Mouse (Mus musculus): ENCODE results near the gene Atp13a5.

- TF ChIP-seq POLR2A (IDR thresholded peaks at IDR 0.05; ENCODE audit: insufficient read depth, low read length) (no peak), CTCF (IDR thresholded peaks at IDR 0.05; ENCODE audit: low read depth, low read length) (no peak)
Observed at GRCm38 (mm10) chr16:29192911-29193310, 185.6 kb downstream of the Atp13a5 start.

Data from ES-Bruce4 (cell line).